Mouse (Mus musculus) liver, embryonic 12.5 days (tissue): ENCODE results near the gene Spop. TPM values are rescaled to one million over a fixed set of nuclear protein-coding genes. Genes with fewer than 3 reads are reported as not detected.

Experiments used
- ATAC-seq: fragments of 200-750 bp; cut with Nextera tagmentation; 2 replicates; pipeline ENCODE4 v1.8.0; 2017; ENCODE audit warnings: moderate number of reproducible peaks, mild to moderate bottlenecking, moderate library complexity
- H3K27ac ChIP-seq: fragments of 300-500 bp; sonication (generic); 2 replicates; pipeline ENCODE4 v1.5.1; 2016; ENCODE audit warnings: mild to moderate bottlenecking
- H3K27me3 ChIP-seq: fragments of 300-500 bp; sonication (generic); replicated peaks from 2 replicates; pipeline ENCODE4 v1.6.1; 2016; ENCODE audit warnings: mild to moderate bottlenecking, moderate library complexity
- H3K36me3 ChIP-seq: fragments of 300-500 bp; sonication (generic); 2 replicates; pipeline ENCODE4 v1.6.1; 2016; ENCODE audit warnings: mild to moderate bottlenecking, moderate library complexity
- H3K4me1 ChIP-seq: fragments of 300-500 bp; sonication (generic); 2 replicates; pipeline ENCODE4 v1.6.1; 2016
- H3K4me2 ChIP-seq: fragments of 300-500 bp; sonication (generic); 2 replicates; pipeline ENCODE4 v1.6.1; 2016; ENCODE audit warnings: mild to moderate bottlenecking, moderate library complexity
- H3K4me3 ChIP-seq: fragments of 300-500 bp; sonication (generic); 2 replicates; pipeline ENCODE4 v1.5.1; 2016; ENCODE audit warnings: mild to moderate bottlenecking, moderate library complexity
- H3K9ac ChIP-seq: fragments of 300-500 bp; sonication (generic); 2 replicates; pipeline ENCODE4 v1.6.1; 2016; ENCODE audit warnings: mild to moderate bottlenecking, moderate library complexity
- H3K9me3 ChIP-seq: fragments of 300-500 bp; sonication (generic); replicated peaks from 2 replicates; pipeline ENCODE4 v1.6.1; 2016; ENCODE audit warnings: mild to moderate bottlenecking, moderate library complexity
- WGBS: fragments of 180-500 bp; shearing (Covaris S2); methylation state at CpG from one replicate; pipeline ENCODE4 v1.1.7; 2016; ENCODE audit not compliant: insufficient replicate concordance; 5-methylcytosine and 5-hydroxymethylcytosine counted together
- polyA plus RNA-seq: library from polyadenylated mRNA; unstranded; fragments of >200 nt; fragmentation: Nextera tagmentation; extraction: Ambion mirVana; gene quantifications from 2 replicates; pipeline ENCODE4 v1.2.1, GENCODE M21; 2016

The Spop gene
- polyA plus RNA-seq, 1 experiment from 2014 or later: 90.8 TPM

- H3K4me2 ChIP-seq: no peak overlapping the region
- peaks cover 85% of the 10 kb centered on the region for H3K27me3 ChIP-seq
- H3K9me3 ChIP-seq: no peaks in the 10 kb centered on the region
- no peaks in the 10 kb centered on the region for H3K36me3 ChIP-seq
- 53% methylated on average over 10 of the region's 10 CpGs for WGBS
- peaks cover 19% of the 10 kb centered on the region for H3K4me1 ChIP-seq
- H3K27ac ChIP-seq: no peak overlapping the region
- ATAC-seq: no peak
- H3K9ac ChIP-seq: no peak overlapping the region
- no peak overlapping the region for H3K4me3 ChIP-seq
These were observed 105.4 kb downstream of the Spop start for GRCm38 (mm10) chr11:95519299-95519698.

- whole genome bisulfite sequencing: 57% methylated on average over 3 of the region's 3 CpGs
- peaks cover 85% of the 10 kb centered on the region for H3K27me3 ChIP-seq
- H3K9ac ChIP-seq: no peak overlapping the region
- H3K27ac ChIP-seq: no peak overlapping the region
- H3K4me2 ChIP-seq: peak overlapping the region; percentile 62; the same call in 1 of the 2 replicates
- H3K9me3 ChIP-seq: no peaks in the 10 kb centered on the region
- no peak overlapping the region for H3K4me3 ChIP-seq
- no peak for ATAC-seq
- H3K36me3 ChIP-seq: no peaks in the 10 kb centered on the region
- peaks cover 14% of the 10 kb centered on the region; the same call in 1 of the 2 replicates for H3K4me1 ChIP-seq
These were observed 106.1 kb downstream of the Spop start for GRCm38 (mm10) chr11:95519996-95520395.

DNA sequence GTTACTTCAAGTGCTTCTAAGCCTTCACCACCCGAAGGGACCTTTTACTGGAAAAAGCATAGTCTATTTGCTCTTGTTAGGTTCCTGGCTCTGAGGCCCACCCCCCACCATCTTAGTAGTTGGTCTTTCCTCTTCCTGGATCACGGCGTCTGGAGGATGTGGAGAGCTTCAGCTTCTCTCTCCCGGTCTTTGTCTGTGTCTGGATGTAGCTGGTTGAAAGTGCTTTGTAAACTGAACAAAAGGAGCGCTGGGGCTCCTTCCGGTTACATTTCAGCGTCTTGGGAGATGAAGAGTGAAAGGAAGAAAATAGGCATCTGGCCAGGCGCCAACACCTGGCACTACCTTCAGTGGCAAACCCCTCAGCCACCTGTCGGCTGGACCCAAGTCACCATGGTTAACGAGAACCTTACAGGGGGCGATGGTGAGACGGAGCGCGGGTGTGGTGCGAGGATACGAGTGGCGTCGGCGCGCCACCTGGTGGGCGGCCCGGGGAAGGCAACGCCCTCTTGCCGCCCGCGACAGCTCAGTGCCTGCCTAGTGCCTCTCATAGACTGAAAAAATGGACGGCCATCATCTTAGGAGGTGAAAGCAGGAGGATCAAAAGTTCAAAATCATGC lies 106.7 kb downstream of the Spop start:
- peaks cover 82% of the 10 kb centered on the region for H3K27me3 ChIP-seq
- peak; percentile 64 for ATAC-seq

DNA sequence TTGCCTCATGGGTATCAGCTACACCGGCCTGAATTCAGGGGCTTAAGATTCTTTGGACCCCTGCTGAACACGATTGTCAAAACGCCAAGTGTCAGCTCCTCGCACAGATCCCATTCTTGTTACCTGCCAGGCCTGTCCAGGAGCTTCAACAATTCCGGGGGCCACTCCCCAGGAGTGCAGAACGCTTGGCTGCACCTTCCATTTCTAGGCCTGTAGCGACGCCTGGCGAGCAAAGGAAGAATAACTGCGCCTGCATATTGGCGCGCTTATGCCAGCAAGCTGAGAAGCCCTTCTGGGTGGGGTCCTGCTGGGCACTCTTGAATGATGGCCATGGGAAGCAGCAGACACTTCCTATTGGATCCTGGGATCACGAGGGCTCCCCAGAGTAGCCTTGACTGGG lies 107.7 kb downstream of the Spop start:
- WGBS: 3% methylated on average over 13 of the region's 13 CpGs
- no peak overlapping the region for H3K27ac ChIP-seq

More for the DNA sequence above, 106.7 kb downstream of the Spop start:
- no peak overlapping the region; the same call in 1 of the 2 replicates for H3K9ac ChIP-seq
- H3K4me3 ChIP-seq: peak overlapping the region; percentile 26
- peaks cover 14% of the 10 kb centered on the region; the same call in 1 of the 2 replicates for H3K4me1 ChIP-seq
- H3K27ac ChIP-seq: no peak overlapping the region
- peak overlapping the region; percentile 62 for H3K4me2 ChIP-seq
- no peaks in the 10 kb centered on the region for H3K36me3 ChIP-seq
- WGBS: 6% methylated on average over 27 of the region's 27 CpGs
- no peaks in the 10 kb centered on the region for H3K9me3 ChIP-seq

GRCm38 (mm10) chr11:95527307-95527706 lies 113.4 kb downstream of the Spop start:
- Histone ChIP-seq H3K27ac (no peak overlapping the region), H3K9ac (no peak overlapping the region), H3K4me3 (no peak overlapping the region), H3K27me3 (peaks cover 27% of the 10 kb centered on the region), H3K4me1 (no peaks in the 10 kb centered on the region), H3K4me2 (no peak overlapping the region), H3K9me3 (no peaks in the 10 kb centered on the region), H3K36me3 (no peaks in the 10 kb centered on the region)
- no peak for ATAC-seq
- 58% methylated on average over 8 of the region's 8 CpGs for WGBS

More for the DNA sequence above, 107.7 kb downstream of the Spop start:
- Histone ChIP-seq H3K9ac (no peak overlapping the region), H3K4me3 (no peak overlapping the region), H3K4me2 (peak overlapping the region; percentile 62), H3K9me3 (no peaks in the 10 kb centered on the region), H3K4me1 (peaks cover 14% of the 10 kb centered on the region; the same call in 1 of the 2 replicates), H3K36me3 (no peaks in the 10 kb centered on the region), H3K27me3 (peaks cover 78% of the 10 kb centered on the region)
- ATAC-seq: no peak

DNA sequence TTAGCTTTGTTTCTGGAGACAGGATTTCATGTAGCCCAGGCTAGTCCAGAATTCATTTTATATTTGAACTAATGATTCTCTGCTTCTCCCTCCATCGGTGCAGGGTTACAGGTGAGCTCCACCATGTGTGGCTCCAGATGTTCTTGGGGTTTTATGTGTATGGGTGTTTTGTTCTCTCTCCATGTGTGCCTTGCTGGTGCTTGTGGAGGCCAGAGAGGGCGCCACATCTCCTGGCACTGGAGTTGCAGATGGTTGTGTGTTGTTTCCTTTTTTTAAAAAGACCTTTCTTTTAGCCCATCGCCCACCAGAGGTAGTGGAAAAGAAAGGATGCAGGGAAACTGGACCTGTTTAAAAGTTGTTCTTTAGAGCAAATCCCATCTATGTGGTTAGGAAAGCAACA lies 114.4 kb downstream of the Spop start:
- Histone ChIP-seq H3K4me1 (no peaks in the 10 kb centered on the region), H3K27ac (no peak overlapping the region), H3K27me3 (peaks cover 27% of the 10 kb centered on the region), H3K4me3 (no peak overlapping the region), H3K9ac (no peak overlapping the region), H3K4me2 (no peak overlapping the region), H3K36me3 (no peaks in the 10 kb centered on the region), H3K9me3 (no peaks in the 10 kb centered on the region)
- WGBS: 50% methylated on average over 3 of the region's 3 CpGs
- no peak for ATAC-seq

- Histone ChIP-seq H3K9ac (no peak overlapping the region), H3K4me2 (no peak overlapping the region), H3K4me1 (no peaks in the 10 kb centered on the region), H3K36me3 (no peaks in the 10 kb centered on the region), H3K27ac (no peak overlapping the region), H3K27me3 (peaks cover 37% of the 10 kb centered on the region), H3K9me3 (no peaks in the 10 kb centered on the region), H3K4me3 (no peak overlapping the region)
- WGBS: 51% methylated on average over 13 of the region's 13 CpGs
- no peak for ATAC-seq
These were observed 118.6 kb downstream of the Spop start for GRCm38 (mm10) chr11:95532353-95533072.

DNA sequence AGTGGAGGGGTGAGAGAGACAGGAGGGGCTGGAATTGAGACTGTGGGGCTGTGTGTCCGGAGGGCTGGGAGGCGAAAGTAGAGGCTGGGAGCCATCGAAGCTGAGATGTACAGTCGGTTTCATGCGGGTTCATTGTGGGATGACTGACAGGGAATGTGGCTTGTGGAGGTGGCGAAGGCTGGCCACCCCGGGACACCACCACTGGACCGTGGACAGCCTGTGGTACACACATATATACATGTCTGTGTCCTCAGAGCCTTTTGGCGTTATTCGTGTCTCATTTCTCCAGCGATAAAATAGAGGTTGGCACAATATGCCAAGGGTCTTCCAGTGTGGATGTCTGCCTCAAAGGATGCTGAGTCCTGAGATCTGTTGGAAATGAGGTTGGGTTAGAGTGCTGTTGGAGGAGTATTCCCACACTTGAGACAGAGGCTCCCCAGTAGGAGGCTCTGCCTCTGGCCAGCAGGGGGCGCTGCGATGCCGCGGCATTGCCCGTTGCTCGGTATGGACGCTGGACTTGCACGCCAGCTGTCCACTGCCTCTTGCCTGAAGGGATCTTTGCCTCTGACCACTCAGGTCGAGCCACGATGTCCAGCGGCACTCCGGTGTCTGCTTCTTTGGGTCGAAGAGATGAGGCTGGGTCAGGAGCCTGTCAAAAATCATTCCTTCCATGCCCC lies 119.7 kb downstream of the Spop start:
- H3K4me1 ChIP-seq: no peaks in the 10 kb centered on the region
- peaks cover 37% of the 10 kb centered on the region for H3K27me3 ChIP-seq
- no peak overlapping the region for H3K4me3 ChIP-seq
- H3K9me3 ChIP-seq: no peaks in the 10 kb centered on the region
- 16% methylated on average over 24 of the region's 24 CpGs for WGBS
- no peak overlapping the region for H3K9ac ChIP-seq
- peak; percentile 47; the same call in 1 of the 2 replicates for ATAC-seq
- H3K36me3 ChIP-seq: no peaks in the 10 kb centered on the region
- H3K27ac ChIP-seq: no peak overlapping the region
- H3K4me2 ChIP-seq: no peak overlapping the region

GRCm38 (mm10) chr11:95538378-95539104 lies 124.7 kb downstream of the Spop start:
- H3K9me3 ChIP-seq: no peaks in the 10 kb centered on the region
- H3K4me2 ChIP-seq: no peak overlapping the region
- H3K9ac ChIP-seq: no peak overlapping the region
- WGBS: 66% methylated on average over 15 of the region's 15 CpGs
- H3K36me3 ChIP-seq: no peaks in the 10 kb centered on the region
- no peak overlapping the region for H3K4me3 ChIP-seq
- no peak overlapping the region for H3K27ac ChIP-seq
- H3K4me1 ChIP-seq: no peaks in the 10 kb centered on the region
- peaks cover 71% of the 10 kb centered on the region for H3K27me3 ChIP-seq
- ATAC-seq: no peak

GRCm38 (mm10) chr11:95540637-95541385 lies 126.9 kb downstream of the Spop start:
- H3K9me3 ChIP-seq: no peaks in the 10 kb centered on the region
- no peaks in the 10 kb centered on the region for H3K36me3 ChIP-seq
- peak overlapping the region; percentile 28 for H3K4me2 ChIP-seq
- H3K4me1 ChIP-seq: no peaks in the 10 kb centered on the region
- no peak overlapping the region for H3K9ac ChIP-seq
- ATAC-seq: no peak
- WGBS: 24% methylated on average over 18 of the region's 18 CpGs
- no peak overlapping the region for H3K4me3 ChIP-seq
- H3K27ac ChIP-seq: no peak overlapping the region
- H3K27me3 ChIP-seq: peaks cover 55% of the 10 kb centered on the region
